Mouse (Mus musculus) embryo, embryonic 10 days (tissue): ENCODE measurements around the gene Scrt2.

Source experiments
- DNase-seq: peaks from one replicate; pipeline ENCODE4 v3.0.0-alpha.2; 2015; ENCODE audit warnings: low spot score

The Scrt2 gene

GRCm38 (mm10) chr2:152143279-152144157 is 62.2 kb downstream of the Scrt2 start, which contains the start of gene Tcf15:
Gene Tcf15, plus strand, starts transcription at chr2:152143561.
- DNase-seq = peak; percentile 75

GRCm38 (mm10) chr2:152144158-152144450 is 62.8 kb downstream of the Scrt2 start:
- no peak for DNase-seq

- DNase-seq = no peak
Measured at GRCm38 (mm10) chr2:152144501-152144900, 63.2 kb downstream of the Scrt2 start.
